Comparison of ENCODE assay signal across 35 mouse cellular contexts in genomic region chr12:4403206-4403605, GRCm38 (mm10).
A peak's percentile ranks its signal among the peaks of the same experiment; 100 is the strongest.
DNase-seq lines count a peak whose midpoint lies in the region; ATAC-seq and TF ChIP-seq lines count a peak whose summit lies in the region.
"Had no signal": no experiment of that assay in that cellular context is flagged by ENCODE, and none has a peak within 500 bp of the region (broad histone marks: within the 10 kb centered on the region; RNA-seq: fewer than 3 reads in every experiment).

No protein-coding gene starts in this region.

- TF ChIP-seq EP300 in CH12.LX (IDR thresholded peaks at IDR 0.05; ENCODE audit: low read length) (no peak), MEL (IDR thresholded peaks at IDR 0.05; ENCODE audit: low read depth in 1 of 2, low read length in 2 of 2) (no peak)

- no peaks in the 10 kb centered on the region for H3K79me2 ChIP-seq in CH12.LX (replicated peaks; ENCODE audit: control insufficient read depth, extremely low read depth, insufficient read depth, poor library complexity, severe bottlenecking)
- peaks cover 29% of the 10 kb centered on the region for H3K79me2 ChIP-seq in MEL (ENCODE audit: control insufficient read depth, insufficient read depth, low read length, poor library complexity)

- WGBS in kidney, postnatal 0 days = 74% methylated on average over 4 of the region's 4 CpGs
- 48% methylated on average over 4 of the region's 4 CpGs for WGBS in heart, embryonic 12.5 days
- WGBS in hindbrain, embryonic 14.5 days = 74% methylated on average over 4 of the region's 4 CpGs

- no peak overlapping the region for H3K27ac ChIP-seq in kidney, postnatal 0 days
- H3K27ac ChIP-seq in CH12.LX (ENCODE audit: insufficient read depth, low read depth) (no peak overlapping the region), MEL (ENCODE audit: control insufficient read depth, low read depth, low read length) (no peak overlapping the region)
- H3K27ac ChIP-seq in heart, embryonic 12.5 days (ENCODE audit: poor library complexity, severe bottlenecking) = no peak overlapping the region
- no peak overlapping the region for H3K27ac ChIP-seq in hindbrain, embryonic 14.5 days
- H3K27ac ChIP-seq: embryonic facial prominence, embryonic 10.5 days; embryonic facial prominence, embryonic 15.5 days; forebrain, embryonic 12.5 days; hindbrain, embryonic 13.5 days; limb, embryonic 10.5 days; limb, embryonic 15.5 days; liver, embryonic 13.5 days; midbrain, embryonic 10.5 days; neural tube, embryonic 12.5 days; stomach, postnatal 0 days had no signal

- DNase-seq in kidney, postnatal 0 days (ENCODE audit: low spot score) = no peak
- DNase-seq in kidney, adult 9 months = no peak
- DNase-seq in CH12.LX (ENCODE audit: extremely low read depth) = no peak
- no peak for DNase-seq in MEL (ENCODE audit: low read depth, low spot score)
- no peak for DNase-seq in hindbrain, embryonic 14.5 days (ENCODE audit: low spot score)
- DNase-seq in cerebellum, adult 11-12 months = no peak
- DNase-seq: adrenal gland, postnatal 36 days; B cell, adult 2 months; cerebellum, adult 2 months; cerebellum, postnatal 14 days; gastrocnemius, postnatal 10 days; heart, adult 11 months; heart, postnatal 4 days; kidney, adult 18-20 months; kidney, postnatal 4 days; liver, embryonic 13.5 days; lung, adult 18-20 months; lung, postnatal 14 days; right cerebral cortex, adult 18-20 months; spleen, adult 18-20 months; thymus, adult 18-20 months; thymus, postnatal 25 days had no signal

- H3K36me3 ChIP-seq in kidney, postnatal 0 days (ENCODE audit: insufficient read depth, low read length) = no peaks in the 10 kb centered on the region
- H3K36me3 ChIP-seq in CH12.LX (replicated peaks in 1 of 2; ENCODE audit: control insufficient read depth in 1 of 2, insufficient read depth in 1 of 2, low read length in 1 of 2) = no peaks in the 10 kb centered on the region
- peaks cover 12 to 21% of the 10 kb centered on the region in 2 experiments for H3K36me3 ChIP-seq in MEL (ENCODE audit: control insufficient read depth in 1 of 2, insufficient read depth in 2 of 2, low read length in 2 of 2)
- H3K36me3 ChIP-seq in heart, embryonic 12.5 days = no peaks in the 10 kb centered on the region
- H3K36me3 ChIP-seq in hindbrain, embryonic 14.5 days (replicated peaks; ENCODE audit: control insufficient read depth, insufficient read depth) = no peaks in the 10 kb centered on the region
- H3K36me3 ChIP-seq: embryonic facial prominence, embryonic 10.5 days; embryonic facial prominence, embryonic 15.5 days; forebrain, embryonic 12.5 days; hindbrain, embryonic 13.5 days; limb, embryonic 10.5 days; limb, embryonic 15.5 days; liver, embryonic 13.5 days; midbrain, embryonic 10.5 days; neural tube, embryonic 12.5 days had no signal

- TF ChIP-seq RAD21 in CH12.LX (IDR thresholded peaks at IDR 0.05; ENCODE audit: low read depth, low read length) (peak; percentile 16), MEL (IDR thresholded peaks at IDR 0.05; ENCODE audit: low read depth, low read length) (no peak)

- dilution Hi-C loops in CH12.LX (cut with MboI; ENCODE audit: extremely low pct_ligation_motif_present, extremely low pct_unique_long_range_greater_than_20kb, low sequenced_read_pairs) = no loop called here

- H3K4me1 ChIP-seq in kidney, postnatal 0 days (replicated peaks; ENCODE audit: insufficient read depth, low read length) = no peaks in the 10 kb centered on the region
- H3K4me1 ChIP-seq in CH12.LX (ENCODE audit: control insufficient read depth in 1 of 2, insufficient read depth in 2 of 2) = no peaks in the 10 kb centered on the region
- H3K4me1 ChIP-seq in MEL (ENCODE audit: control insufficient read depth in 1 of 2, insufficient read depth in 2 of 2, low read length in 2 of 2) = peaks cover 3 to 5% of the 10 kb centered on the region in 2 experiments
- H3K4me1 ChIP-seq in heart, embryonic 12.5 days (replicated peaks) = no peaks in the 10 kb centered on the region
- no peaks in the 10 kb centered on the region for H3K4me1 ChIP-seq in hindbrain, embryonic 14.5 days (replicated peaks; ENCODE audit: control insufficient read depth, insufficient read depth, low read length)
- H3K4me1 ChIP-seq: embryonic facial prominence, embryonic 10.5 days; embryonic facial prominence, embryonic 15.5 days; forebrain, embryonic 12.5 days; hindbrain, embryonic 13.5 days; limb, embryonic 10.5 days; limb, embryonic 15.5 days; liver, embryonic 13.5 days; midbrain, embryonic 10.5 days; neural tube, embryonic 12.5 days had no signal

- ATAC-seq in kidney, postnatal 0 days (replicated peaks; ENCODE audit: low FRiP score, low read depth) = no peak
- ATAC-seq in heart, embryonic 12.5 days (ENCODE audit: insufficient number of reproducible peaks, low FRiP score) = no peak
- no peak for ATAC-seq in hindbrain, embryonic 14.5 days (ENCODE audit: low FRiP score)
- ATAC-seq: midbrain, embryonic 16.5 days had no signal

- in situ Hi-C loops in CH12.LX (cut with MboI; ENCODE audit: low pct_ligation_motif_present, low pct_unique_long_range_greater_than_20kb, low sequenced_read_pairs) = no loop called here

- H3K4me2 ChIP-seq in kidney, postnatal 0 days (ENCODE audit: low read length) = no peak overlapping the region
- H3K4me2 ChIP-seq in CH12.LX (ENCODE audit: insufficient read depth, low read depth, poor library complexity, severe bottlenecking) = no peak overlapping the region
- no peak overlapping the region for H3K4me2 ChIP-seq in heart, embryonic 12.5 days
- no peak overlapping the region for H3K4me2 ChIP-seq in hindbrain, embryonic 14.5 days (replicated peaks)
- H3K4me2 ChIP-seq: embryonic facial prominence, embryonic 15.5 days; forebrain, embryonic 12.5 days; heart, embryonic 11.5 days; hindbrain, embryonic 13.5 days; limb, embryonic 15.5 days; liver, embryonic 13.5 days; neural tube, embryonic 12.5 days had no signal

- TF ChIP-seq POLR2A in CH12.LX (IDR thresholded peaks at IDR 0.05; ENCODE audit: low read depth, low read length) (no peak), MEL (IDR thresholded peaks at IDR 0.05; ENCODE audit: control insufficient read depth in 1 of 2, insufficient read depth in 1 of 2, low read depth in 1 of 2, low read length in 2 of 2, poor library complexity in 1 of 2) (no peak)

- H3K27me3 ChIP-seq in kidney, postnatal 0 days (ENCODE audit: insufficient read depth, low read length) = no peaks in the 10 kb centered on the region
- H3K27me3 ChIP-seq in CH12.LX (replicated peaks) = no peaks in the 10 kb centered on the region
- H3K27me3 ChIP-seq in MEL (ENCODE audit: control insufficient read depth in 1 of 2, insufficient read depth in 2 of 2, low read length in 2 of 2) = no peaks in the 10 kb centered on the region
- no peaks in the 10 kb centered on the region for H3K27me3 ChIP-seq in heart, embryonic 12.5 days (replicated peaks)
- H3K27me3 ChIP-seq in hindbrain, embryonic 14.5 days (ENCODE audit: control insufficient read depth, insufficient read depth, low read length) = no peaks in the 10 kb centered on the region
- H3K27me3 ChIP-seq: embryonic facial prominence, embryonic 15.5 days; forebrain, embryonic 12.5 days; hindbrain, embryonic 13.5 days; limb, embryonic 15.5 days; liver, embryonic 13.5 days; neural tube, embryonic 12.5 days had no signal

- no peak overlapping the region for H3K4me3 ChIP-seq in kidney, postnatal 0 days (replicated peaks; ENCODE audit: low read depth, low read length)
- H3K4me3 ChIP-seq in CH12.LX (replicated peaks in 1 of 3; ENCODE audit: low read depth in 2 of 3, low read length in 2 of 3, poor library complexity in 1 of 3) (no peak overlapping the region), MEL (ENCODE audit: control insufficient read depth in 1 of 2, insufficient read depth in 1 of 2, low read depth in 2 of 2, low read length in 2 of 2) (no peak overlapping the region)
- H3K4me3 ChIP-seq in heart, embryonic 12.5 days = no peak overlapping the region
- H3K4me3 ChIP-seq in hindbrain, embryonic 14.5 days (replicated peaks; ENCODE audit: low read length) = no peak overlapping the region
- H3K4me3 ChIP-seq: embryonic facial prominence, embryonic 10.5 days; embryonic facial prominence, embryonic 15.5 days; forebrain, embryonic 12.5 days; hindbrain, embryonic 13.5 days; limb, embryonic 10.5 days; limb, embryonic 15.5 days; liver, embryonic 13.5 days; midbrain, embryonic 10.5 days; myocyte; neural tube, embryonic 12.5 days had no signal

- no peak overlapping the region for H3K9ac ChIP-seq in kidney, postnatal 0 days (ENCODE audit: low read depth, low read length)
- H3K9ac ChIP-seq in CH12.LX (ENCODE audit: insufficient read depth, low read depth) (no peak overlapping the region), MEL (ENCODE audit: control insufficient read depth, low read depth, low read length, poor library complexity, severe bottlenecking) (no peak overlapping the region)
- H3K9ac ChIP-seq in heart, embryonic 12.5 days = no peak overlapping the region
- no peak overlapping the region for H3K9ac ChIP-seq in hindbrain, embryonic 14.5 days
- H3K9ac ChIP-seq: embryonic facial prominence, embryonic 15.5 days; forebrain, embryonic 12.5 days; hindbrain, embryonic 13.5 days; limb, embryonic 15.5 days; liver, embryonic 13.5 days; neural tube, embryonic 12.5 days had no signal

- no peaks in the 10 kb centered on the region for H3K9me3 ChIP-seq in kidney, postnatal 0 days (replicated peaks; ENCODE audit: low read length)
- H3K9me3 ChIP-seq in CH12.LX (replicated peaks; ENCODE audit: low read length) (no peaks in the 10 kb centered on the region), MEL (replicated peaks; ENCODE audit: insufficient read depth, low read length) (no peaks in the 10 kb centered on the region)
- no peaks in the 10 kb centered on the region for H3K9me3 ChIP-seq in heart, embryonic 12.5 days (replicated peaks)
- no peaks in the 10 kb centered on the region for H3K9me3 ChIP-seq in hindbrain, embryonic 14.5 days (ENCODE audit: control insufficient read depth, low read length)
- H3K9me3 ChIP-seq: embryonic facial prominence, embryonic 10.5 days; embryonic facial prominence, embryonic 15.5 days; forebrain, embryonic 12.5 days; hindbrain, embryonic 13.5 days; limb, embryonic 10.5 days; limb, embryonic 15.5 days; liver, embryonic 13.5 days; midbrain, embryonic 10.5 days; neural tube, embryonic 12.5 days had no signal

- TF ChIP-seq CTCF in kidney, postnatal 0 days (IDR thresholded peaks at IDR 0.05; ENCODE audit: low read depth) = 0 out of 2 replicates have a peak, but pooled peaks have one; percentile 5
- peak in 1 of 2 experiments; percentile 24; a peak in 1 of 4 replicates for TF ChIP-seq CTCF in CH12.LX (conservative IDR thresholded peaks at IDR 0.05 in 1 of 2, IDR thresholded peaks at IDR 0.05 in 1 of 2; ENCODE audit: low read depth in 2 of 2, low read length in 2 of 2)
- TF ChIP-seq CTCF in MEL (IDR thresholded peaks at IDR 0.05 in 2 of 3, conservative IDR thresholded peaks at IDR 0.05 in 1 of 3; ENCODE audit: control insufficient read depth in 1 of 3, insufficient read depth in 1 of 3, low read depth in 2 of 3, low read length in 3 of 3, poor library complexity in 1 of 3, severe bottlenecking in 1 of 3) = peak in 1 of 3 experiments; percentile 19; a peak in 2 of 6 replicates

TF ChIP-seq in CH12.LX, 34 proteins besides CTCF, POLR2A, EP300 and RAD21 (continues in another document):
- TF ChIP-seq USF1 (IDR thresholded peaks at IDR 0.05; ENCODE audit: low read depth, low read length) = no peak

TF ChIP-seq in MEL, 35 proteins besides CTCF, POLR2A, EP300 and RAD21 (continues in another document):
- TF ChIP-seq MAFK (IDR thresholded peaks at IDR 0.05; ENCODE audit: borderline replicate concordance, low read depth, low read length) (no peak), UBTF (IDR thresholded peaks at IDR 0.05; ENCODE audit: borderline replicate concordance, insufficient read depth, low read depth, low read length) (no peak)
